Mouse (Mus musculus) olfactory bulb, adult 2 months (tissue): ENCODE measurements at regions not wholly inside any gene's neighbourhood (a gene's known extent, or its start where the extent isn't known, plus 50 kb on each side); places are given as distances from the start of the nearest gene placed in this dataset.

ENCODE experiments used
- H3K27ac ChIP-seq: fragments of 200-500 bp; 2 replicates; pipeline ENCODE4 v1.5.1; 2012; ENCODE audit warnings: low read depth, low read length; ENCODE audit not compliant: insufficient read depth
- H3K4me1 ChIP-seq: fragments of 200-500 bp; 2 replicates; pipeline ENCODE4 v1.6.1; 2012; ENCODE audit warnings: low read length; ENCODE audit not compliant: control insufficient read depth, insufficient read depth
- H3K4me3 ChIP-seq: fragments of 200-500 bp; 2 replicates; pipeline ENCODE4 v1.5.1; 2012; ENCODE audit warnings: mild to moderate bottlenecking, low read depth, low read length, moderate library complexity; ENCODE audit not compliant: insufficient read depth
- CTCF ChIP-seq: fragments of 200-500 bp; IDR thresholded peaks from 2 replicates; pipeline ENCODE4 v1.5.1; 2012; ENCODE audit warnings: low read depth, mild to moderate bottlenecking, low read length, moderate library complexity; ENCODE audit not compliant: insufficient read depth
- POLR2A ChIP-seq: fragments of 200-500 bp; IDR thresholded peaks from 2 replicates; pipeline ENCODE4 v1.6.1; 2012; ENCODE audit warnings: mild to moderate bottlenecking, low read depth, low read length, moderate library complexity; ENCODE audit not compliant: insufficient read depth
- WGBS: fragments of 180-500 bp; shearing (Covaris S2); methylation state at CpG from one replicate; pipeline ENCODE4 v1.1.7; 2018; 5-methylcytosine and 5-hydroxymethylcytosine counted together

DNA sequence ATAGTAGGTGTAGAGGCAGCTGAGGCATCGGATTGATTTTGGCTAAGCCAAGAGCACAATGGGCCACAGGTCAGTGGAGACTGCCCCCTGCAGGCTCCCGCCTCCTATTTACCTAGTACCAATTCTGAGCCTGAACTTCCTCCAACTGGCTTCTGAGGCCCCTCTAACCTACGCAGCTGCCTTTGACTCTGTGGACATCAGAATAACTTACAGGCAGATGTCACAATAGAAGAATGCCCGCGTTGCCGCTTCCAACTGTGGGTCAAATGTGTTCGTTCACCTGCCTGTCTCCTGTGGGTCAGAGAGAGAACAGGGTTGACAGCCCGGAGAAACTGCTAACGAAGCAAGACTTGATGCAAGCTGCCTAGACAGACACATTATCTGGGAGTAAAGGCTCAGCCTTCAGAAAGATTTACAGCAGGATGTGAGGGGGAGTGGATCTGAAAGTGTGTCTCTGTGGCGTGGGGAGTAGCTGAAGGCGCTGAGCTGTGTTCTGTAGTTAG is 153.2 kb downstream of the Gm10260 start:
- H3K4me1 ChIP-seq = no peaks in the 10 kb centered on the region; the same call in 1 of the 2 replicates
- TF ChIP-seq POLR2A = no peak
- TF ChIP-seq CTCF = no peak
- no peak overlapping the region for H3K4me3 ChIP-seq
- WGBS = 62% methylated on average over 11 of the region's 11 CpGs
- no peak overlapping the region for H3K27ac ChIP-seq

DNA sequence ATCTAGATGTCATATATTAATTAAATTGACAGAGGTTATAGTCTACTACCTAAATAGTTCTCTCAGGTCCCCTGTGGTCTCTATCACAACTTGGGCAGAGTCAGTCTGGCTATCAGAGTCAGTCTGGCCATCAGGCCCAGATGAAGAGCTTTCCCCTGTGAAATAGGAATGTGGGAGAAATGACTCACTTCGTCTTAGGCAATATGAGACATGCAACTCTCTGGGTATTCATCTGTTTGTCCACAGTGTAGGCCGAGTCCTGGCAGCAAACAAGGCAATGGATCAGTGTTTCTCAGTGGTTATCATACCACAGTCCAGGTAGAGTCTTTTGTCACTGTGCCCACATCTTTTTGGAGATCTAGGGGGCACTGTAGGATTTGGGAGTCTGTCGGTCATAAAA is 156.0 kb downstream of the Gm10260 start:
- Histone ChIP-seq H3K4me1 (no peaks in the 10 kb centered on the region; the same call in 1 of the 2 replicates), H3K27ac (no peak overlapping the region), H3K4me3 (no peak overlapping the region)
- TF ChIP-seq CTCF = no peak
- WGBS = 94% methylated on average over 3 of the region's 3 CpGs

DNA sequence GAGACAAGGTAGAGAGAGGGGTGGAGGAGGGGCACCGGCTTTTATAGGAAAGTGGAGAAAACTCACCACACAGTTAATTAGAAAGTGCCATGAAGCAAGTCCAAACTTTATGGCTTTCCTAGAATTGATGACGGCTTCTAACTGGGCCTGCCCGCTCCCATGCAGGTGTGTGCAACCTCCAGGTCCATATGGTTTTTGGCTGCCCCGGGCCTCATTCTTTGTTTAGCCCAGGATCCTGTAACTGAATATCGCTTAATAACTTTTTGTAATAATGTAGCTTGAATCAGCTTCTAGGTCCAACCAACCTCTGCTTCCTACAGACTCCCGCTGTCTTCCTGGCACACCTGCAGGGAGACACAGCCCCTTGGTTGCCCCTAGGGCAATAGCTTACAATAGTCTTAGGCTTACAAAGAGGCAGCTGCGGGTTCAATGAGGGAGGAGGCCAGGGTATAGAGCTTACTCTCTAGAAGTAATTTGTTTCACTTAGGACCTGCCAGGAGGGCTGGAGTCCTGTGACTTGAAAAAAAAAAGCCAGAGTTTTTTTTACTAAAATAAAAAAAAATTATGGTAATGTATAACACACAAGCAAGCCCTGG is 159.2 kb downstream of the Gm10260 start:
- H3K4me1 ChIP-seq = no peaks in the 10 kb centered on the region; the same call in 1 of the 2 replicates
- no peak overlapping the region for H3K27ac ChIP-seq
- H3K4me3 ChIP-seq = no peak overlapping the region
- WGBS = 83% methylated on average over 7 of the region's 7 CpGs
- TF ChIP-seq POLR2A = no peak
- no peak for TF ChIP-seq CTCF

DNA sequence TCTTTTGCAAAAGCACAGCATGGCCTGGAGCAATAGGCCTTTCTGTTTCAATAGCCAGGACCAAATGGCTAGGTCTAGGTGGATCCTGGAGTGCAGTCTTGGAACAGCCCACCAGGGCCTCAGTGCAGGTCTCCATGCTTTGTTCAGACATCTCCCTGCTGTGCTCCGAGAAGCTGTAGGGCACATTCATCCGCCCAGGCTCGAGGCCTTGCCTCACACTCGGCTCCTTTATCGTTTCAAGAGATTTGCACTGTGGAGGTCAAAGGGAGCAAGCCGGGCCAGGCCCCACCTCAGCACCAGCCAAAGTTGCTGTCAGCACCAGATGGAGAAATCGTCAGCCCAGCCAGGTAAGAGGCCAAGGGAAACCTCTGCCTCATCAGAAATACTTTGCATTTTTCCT is 160.3 kb downstream of the Gm10260 start:
- Histone ChIP-seq H3K27ac (no peak overlapping the region), H3K4me1 (no peaks in the 10 kb centered on the region; the same call in 1 of the 2 replicates), H3K4me3 (no peak overlapping the region)
- 89% methylated on average over 7 of the region's 7 CpGs for WGBS
- TF ChIP-seq POLR2A = no peak
- no peak for TF ChIP-seq CTCF

DNA sequence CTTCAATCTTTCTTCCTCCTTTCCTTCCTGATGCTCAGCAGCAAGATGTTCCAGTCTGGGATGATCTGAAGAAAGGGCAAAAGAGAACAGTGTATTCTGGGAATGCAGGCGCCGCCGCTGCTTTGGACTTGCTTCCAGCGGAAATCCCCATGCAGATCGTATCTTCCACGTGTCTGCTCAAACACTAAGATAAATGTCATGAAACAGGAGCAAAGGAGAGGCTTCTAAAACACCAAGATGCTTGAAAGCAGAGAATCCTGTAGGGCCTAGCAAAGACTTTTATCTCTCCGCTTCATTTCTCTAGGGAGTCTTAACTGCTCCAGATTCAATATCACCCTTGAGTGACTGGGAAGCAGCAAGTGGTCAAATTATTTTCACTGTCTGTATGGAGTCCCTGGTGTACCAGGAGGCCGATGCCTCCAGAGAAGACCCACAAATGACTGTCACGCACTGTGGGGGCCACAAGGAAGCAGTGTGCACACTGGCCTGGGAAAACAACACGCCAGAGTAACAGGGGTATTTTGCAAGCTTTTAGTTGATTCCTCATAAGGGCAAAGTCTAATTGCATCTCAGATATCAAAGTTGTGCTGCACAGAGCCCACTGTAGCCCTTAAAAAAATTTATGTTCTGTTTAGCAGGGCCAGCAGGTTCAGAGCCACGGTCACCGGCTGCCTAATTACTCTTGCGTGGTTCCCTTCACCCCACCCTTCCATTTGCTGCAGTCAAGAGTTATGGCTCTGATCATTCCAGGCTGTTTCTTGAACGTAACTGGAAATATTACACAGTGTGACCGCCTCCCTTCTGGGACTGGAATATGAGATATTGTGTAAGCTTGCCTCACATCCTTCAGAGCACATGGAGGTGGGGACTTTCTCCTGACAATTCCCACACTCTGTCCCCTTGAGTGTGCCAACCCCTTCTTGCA is 161.7 kb downstream of the Gm10260 start:
- no peak overlapping the region for H3K4me3 ChIP-seq
- no peak for TF ChIP-seq POLR2A
- H3K27ac ChIP-seq = no peak overlapping the region
- 90% methylated on average over 15 of the region's 15 CpGs for WGBS
- no peaks in the 10 kb centered on the region; the same call in 1 of the 2 replicates for H3K4me1 ChIP-seq

DNA sequence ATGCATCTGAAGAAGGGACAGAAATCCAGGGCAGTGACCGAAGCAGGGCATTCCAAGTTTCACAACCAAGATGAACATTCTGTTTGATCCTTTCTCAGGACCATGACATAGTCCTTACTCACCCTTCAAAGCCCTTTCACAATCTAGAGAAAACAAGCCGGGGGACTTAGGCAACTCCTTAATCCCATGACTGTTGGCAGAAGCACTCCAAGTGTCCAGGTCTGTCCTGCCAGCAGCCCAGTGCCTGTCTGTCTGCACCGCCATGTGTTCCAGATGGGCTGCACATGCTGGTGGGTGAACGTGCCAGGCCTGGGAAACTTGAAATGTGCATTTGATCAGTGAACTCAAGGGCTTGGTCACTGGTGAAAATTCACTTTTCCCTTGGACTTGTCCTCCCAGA is 165.6 kb downstream of the Gm10260 start:
- WGBS = 96% methylated on average over 4 of the region's 4 CpGs
- no peak overlapping the region for H3K4me3 ChIP-seq
- H3K4me1 ChIP-seq = no peaks in the 10 kb centered on the region
- no peak overlapping the region for H3K27ac ChIP-seq
- TF ChIP-seq POLR2A (no peak), CTCF (no peak)

DNA sequence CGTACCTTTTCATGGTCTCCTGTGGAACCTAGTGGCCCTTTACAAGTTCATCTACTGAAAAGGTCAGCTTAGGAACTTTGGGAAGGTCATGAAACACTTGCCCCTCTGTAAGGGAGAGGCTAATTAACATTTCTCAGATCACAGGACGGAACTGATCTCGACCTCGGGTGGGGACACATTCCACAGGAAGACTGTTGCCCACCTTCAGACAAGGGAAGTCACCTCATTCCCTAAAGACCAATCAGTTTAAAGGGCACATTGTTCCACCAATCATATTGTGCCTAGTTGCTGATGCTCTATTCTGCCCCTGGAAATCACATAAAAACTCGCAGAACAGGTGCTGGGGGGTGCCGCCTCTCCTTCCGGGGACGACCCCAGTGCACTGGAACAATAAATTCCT is 170.8 kb downstream of the Gm10260 start:
- no peak for TF ChIP-seq POLR2A
- Histone ChIP-seq H3K4me3 (no peak overlapping the region), H3K27ac (no peak overlapping the region), H3K4me1 (no peaks in the 10 kb centered on the region)
- WGBS = 91% methylated on average over 8 of the region's 8 CpGs

DNA sequence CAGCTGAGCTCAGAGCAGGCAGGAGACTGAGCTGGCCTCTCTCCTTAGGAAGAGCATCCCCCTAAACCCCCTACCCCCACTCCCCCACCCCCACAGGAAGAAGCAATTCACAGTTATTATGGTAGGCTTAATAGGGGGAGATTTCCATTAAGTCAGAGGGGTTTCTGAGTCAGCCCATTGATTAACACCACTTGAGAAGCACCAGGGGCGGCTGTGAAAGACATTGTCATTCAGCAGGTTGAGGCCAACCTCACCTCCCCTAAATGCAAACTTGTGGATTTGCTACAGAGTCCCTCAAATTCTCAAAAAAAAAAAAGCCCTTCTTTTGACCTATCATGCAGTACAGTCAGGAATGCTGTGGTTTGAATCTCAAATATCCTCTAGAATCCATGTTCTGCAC is 172.3 kb downstream of the Gm10260 start:
- TF ChIP-seq CTCF = no peak
- no peak for TF ChIP-seq POLR2A
- H3K4me1 ChIP-seq = no peaks in the 10 kb centered on the region
- no peak overlapping the region for H3K4me3 ChIP-seq
- WGBS = 81% methylated on average over 1 of the region's 1 CpGs
- H3K27ac ChIP-seq = no peak overlapping the region

DNA sequence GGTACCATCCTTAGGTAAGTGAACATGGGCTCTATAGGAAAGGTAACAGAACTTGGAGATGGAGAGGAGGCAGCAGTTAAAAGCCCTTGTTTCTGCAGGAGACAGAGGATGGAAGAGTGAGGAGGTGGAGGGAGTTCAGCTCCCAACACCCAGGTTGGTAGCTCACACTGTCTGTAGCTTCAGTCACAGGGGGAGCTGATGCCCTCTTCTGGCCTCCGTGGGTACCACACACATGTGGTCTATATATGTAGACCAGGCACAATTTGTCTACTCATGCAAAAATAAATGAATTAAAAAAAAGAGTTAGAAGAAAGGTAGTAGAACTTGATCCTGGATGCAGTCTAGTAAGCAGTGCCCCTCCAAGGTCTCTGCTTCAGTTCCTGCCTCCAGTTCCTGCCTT is 173.3 kb downstream of the Gm10260 start:
- H3K27ac ChIP-seq = no peak overlapping the region
- 85% methylated on average over 1 of the region's 1 CpGs for WGBS
- no peak for TF ChIP-seq POLR2A
- no peak for TF ChIP-seq CTCF
- no peaks in the 10 kb centered on the region for H3K4me1 ChIP-seq
- no peak overlapping the region for H3K4me3 ChIP-seq
